Mouse (Mus musculus) cerebellum, postnatal 10 days (tissue): Measurements from ENCODE around the gene Dgki.
A peak's percentile ranks its signal among the peaks of the same experiment; 100 is the strongest.

Experiments
- DNase-seq, 2 experiments: peaks; one replicate each; pipeline ENCODE4 v3.0.0; 2021; ENCODE audit warnings: mixed read lengths in 2 of 2

The Dgki gene

GRCm38 (mm10) chr6:37057536-37057935 lies 242.4 kb downstream of the Dgki start:
- no peak for DNase-seq

- DNase-seq, result no peak
These were observed 244.3 kb downstream of the Dgki start for GRCm38 (mm10) chr6:37055634-37056033.

GRCm38 (mm10) chr6:37055128-37055527 lies 244.9 kb downstream of the Dgki start:
- DNase-seq, result no peak

GRCm38 (mm10) chr6:37054435-37055020 lies 245.5 kb downstream of the Dgki start:
- peak; percentile 46 to 70 for DNase-seq

DNA sequence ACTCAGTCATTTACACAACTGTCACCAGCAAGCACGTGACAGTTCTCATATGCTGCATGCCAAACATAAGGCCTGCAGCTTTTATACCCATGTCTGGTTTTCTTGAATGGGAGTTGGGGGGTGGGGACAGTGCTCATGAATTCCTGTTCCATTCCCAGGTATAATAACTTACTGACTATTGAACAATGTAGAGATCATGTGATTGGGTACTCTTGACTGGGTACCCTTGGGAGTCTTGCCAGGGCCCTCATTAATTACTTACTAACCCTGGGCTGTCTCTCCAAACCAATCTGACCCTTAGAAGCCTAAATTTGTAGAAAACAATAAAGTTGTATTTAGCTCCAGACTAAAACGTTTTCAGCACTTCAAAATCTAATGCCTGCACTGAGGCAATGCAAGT lies 246.6 kb downstream of the Dgki start:
- DNase-seq, result no peak

DNA sequence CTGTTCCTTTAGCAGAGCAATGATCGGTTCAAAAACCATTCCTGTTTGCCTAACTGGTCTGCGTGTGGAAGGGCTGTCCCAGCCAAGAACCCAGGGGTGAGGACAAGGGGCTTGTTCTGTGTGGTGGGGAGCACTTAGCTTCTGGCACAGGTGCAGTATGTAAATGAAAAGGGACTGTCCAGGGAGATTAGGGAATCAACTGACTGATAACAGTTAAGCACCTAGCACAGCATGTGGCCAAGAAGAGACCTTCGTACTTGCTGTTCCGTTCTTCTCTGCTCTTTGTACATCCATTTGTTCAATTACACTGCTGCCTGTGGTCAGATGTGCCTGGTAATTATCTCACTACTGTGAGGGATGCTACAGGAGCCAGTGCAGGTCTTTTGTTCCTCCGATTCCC lies 248.3 kb downstream of the Dgki start:
- DNase-seq, result no peak

DNA sequence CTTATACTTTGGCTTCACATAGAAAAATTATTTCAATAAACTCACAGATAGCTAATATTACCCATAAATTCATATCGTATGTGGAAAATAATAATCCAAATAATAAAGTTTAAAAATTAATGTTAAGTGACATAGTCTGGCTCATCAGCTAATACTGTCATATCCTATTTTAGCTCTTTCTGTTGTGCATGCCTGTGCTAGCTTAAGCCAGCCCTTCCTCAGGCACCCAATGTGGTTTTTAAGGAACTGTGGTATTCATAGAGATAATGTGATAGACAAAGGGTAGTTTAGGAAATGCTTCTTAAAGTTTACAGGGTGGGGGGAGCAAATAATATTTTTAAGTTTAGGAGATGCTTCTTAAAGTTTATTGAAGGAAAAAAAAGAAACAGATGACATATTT lies 248.8 kb downstream of the Dgki start:
- no peak for DNase-seq

- no peak for DNase-seq
These were observed 252.3 kb downstream of the Dgki start for GRCm38 (mm10) chr6:37047611-37048129.

DNA sequence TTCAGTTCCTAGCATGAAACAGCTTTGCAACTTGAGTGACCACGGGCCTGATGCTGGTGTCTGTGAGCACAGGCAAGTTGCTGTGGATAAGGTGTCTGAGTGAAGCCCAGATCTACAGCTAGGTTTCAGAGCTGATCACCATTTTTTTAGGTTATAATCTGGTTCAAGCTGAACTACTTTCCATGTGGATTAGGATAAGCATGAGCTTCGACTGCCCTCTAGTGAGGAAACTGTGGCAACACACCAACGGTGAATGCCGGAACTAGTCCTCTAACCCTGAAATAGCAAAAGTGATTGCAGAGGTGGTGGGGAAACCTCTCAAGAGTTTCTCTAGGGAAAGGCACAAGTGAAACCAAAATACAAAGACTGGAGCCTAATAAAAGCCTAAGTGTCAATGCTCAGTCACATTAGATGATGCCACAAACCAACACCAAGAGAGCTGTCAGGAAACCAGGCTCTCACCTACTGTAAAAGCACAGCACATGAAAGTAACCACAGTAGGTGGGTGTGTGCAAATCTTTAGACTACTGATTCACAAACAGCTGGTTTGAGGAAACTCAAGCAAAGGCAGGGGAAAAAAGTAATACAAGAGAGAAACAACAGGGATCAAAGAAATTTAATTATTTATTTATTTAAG lies 253.7 kb downstream of the Dgki start:
- DNase-seq, result peak; percentile 78 to 84

- DNase-seq, result no peak
These were observed 255.2 kb downstream of the Dgki start for GRCm38 (mm10) chr6:37044796-37045195.

GRCm38 (mm10) chr6:37038444-37038843 lies 261.5 kb downstream of the Dgki start:
- peak; percentile 83 to 88 for DNase-seq

GRCm38 (mm10) chr6:37037115-37037908 lies 262.7 kb downstream of the Dgki start:
- DNase-seq, result peak; percentile 81 to 82

GRCm38 (mm10) chr6:37035681-37036080 lies 264.3 kb downstream of the Dgki start:
- no peak for DNase-seq

GRCm38 (mm10) chr6:37030986-37031385 lies 269.0 kb downstream of the Dgki start:
- no peak for DNase-seq

DNA sequence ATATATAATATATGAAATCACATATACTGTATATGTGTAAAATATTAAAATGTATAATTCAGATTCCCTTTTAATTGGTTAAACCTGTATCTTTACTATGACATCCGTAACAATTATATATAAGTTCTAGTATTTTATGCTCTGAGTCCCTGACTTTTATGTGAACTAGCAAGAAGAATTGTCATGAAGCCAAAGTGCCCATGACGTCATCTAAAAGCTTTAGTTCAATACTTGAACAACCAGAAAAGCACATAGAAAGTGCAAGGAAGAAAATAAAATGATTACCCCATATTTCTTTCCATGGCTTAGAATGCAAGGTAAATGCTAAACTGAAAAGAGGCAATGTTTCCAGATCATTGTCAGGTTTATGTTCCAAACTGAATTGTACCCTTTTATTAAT lies 269.6 kb downstream of the Dgki start:
- DNase-seq, result no peak

DNA sequence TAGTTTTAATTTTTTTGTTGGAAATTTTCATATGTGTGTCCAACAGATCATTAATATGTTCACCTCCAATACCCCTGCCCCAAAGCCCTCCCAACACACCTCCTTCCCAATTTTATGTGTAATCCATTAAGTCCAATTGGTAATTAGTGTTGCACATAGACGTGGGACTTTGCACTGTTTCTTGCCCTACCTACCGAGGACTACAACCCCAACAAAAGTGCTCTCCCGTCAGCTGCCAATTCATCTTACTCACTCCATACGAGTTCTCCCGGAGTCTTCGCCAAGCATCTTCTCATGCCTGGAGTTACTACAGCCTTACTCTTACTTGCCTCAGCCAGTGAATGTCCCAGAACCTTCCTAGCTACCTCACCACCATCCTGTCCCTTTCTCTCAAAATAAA lies 271.1 kb downstream of the Dgki start:
- DNase-seq, result no peak

- no peak for DNase-seq
These were observed 271.7 kb downstream of the Dgki start for GRCm38 (mm10) chr6:37028300-37028699.

GRCm38 (mm10) chr6:37026343-37027243 lies 273.4 kb downstream of the Dgki start:
- no peak for DNase-seq

- DNase-seq, result no peak
These were observed 283.9 kb downstream of the Dgki start for GRCm38 (mm10) chr6:37016046-37016445.

DNA sequence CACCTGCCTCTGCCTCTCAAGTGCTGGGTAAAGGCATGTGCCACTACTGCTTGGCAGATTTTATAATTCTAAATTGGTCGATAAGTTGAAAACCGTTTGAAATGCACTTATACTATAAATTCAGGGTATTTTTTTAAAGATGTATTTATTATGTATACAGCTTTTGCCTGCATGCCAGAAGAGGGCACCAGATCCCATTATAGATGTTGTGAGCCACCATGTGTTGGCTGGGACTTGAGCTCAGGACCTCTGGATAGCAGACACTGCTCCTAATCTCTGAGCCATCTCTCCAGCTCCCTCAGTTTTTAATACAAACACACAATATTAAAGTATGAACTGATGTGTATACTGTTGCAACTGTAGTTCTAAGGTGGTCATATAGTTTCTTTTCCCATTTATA lies 288.4 kb downstream of the Dgki start:
- DNase-seq, result no peak

DNA sequence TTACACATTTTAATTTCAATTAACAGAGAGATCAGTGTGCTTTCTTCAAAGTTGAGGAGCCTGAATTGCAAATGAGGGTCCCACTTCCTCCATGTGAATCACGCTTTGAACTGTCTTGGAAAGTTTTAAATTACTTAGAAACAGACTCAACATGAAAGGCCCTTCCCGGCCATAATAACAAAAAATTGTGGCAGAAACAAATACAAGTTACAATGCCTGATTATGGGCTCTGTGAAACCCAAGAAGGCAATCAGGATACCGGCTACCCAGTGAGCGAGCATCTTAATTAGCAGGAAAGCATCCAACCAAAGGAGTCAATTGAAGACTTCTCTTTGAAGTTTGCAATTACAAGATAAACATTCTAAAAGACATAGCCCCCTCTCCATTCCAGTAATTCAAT lies 292.4 kb downstream of the Dgki start:
- DNase-seq, result no peak

DNA sequence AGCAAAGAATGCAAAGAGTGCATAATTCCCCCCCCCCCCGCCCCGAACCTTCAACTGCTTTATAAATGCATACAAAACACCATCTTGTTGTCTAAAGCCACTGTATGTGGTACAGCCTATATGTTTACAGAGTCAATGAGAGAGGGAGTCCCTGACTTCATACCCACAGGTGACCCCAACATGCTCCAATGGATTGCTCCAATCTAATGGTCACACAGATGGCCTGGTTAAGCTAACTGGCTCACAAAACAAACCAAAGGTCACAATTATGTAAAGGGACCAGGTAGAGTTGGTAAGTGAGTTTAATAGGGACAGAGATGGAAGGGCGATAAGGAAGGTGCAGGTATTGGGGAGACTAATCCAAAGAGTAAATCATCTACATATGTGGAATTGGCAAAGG lies 295.1 kb downstream of the Dgki start:
- no peak for DNase-seq

DNA sequence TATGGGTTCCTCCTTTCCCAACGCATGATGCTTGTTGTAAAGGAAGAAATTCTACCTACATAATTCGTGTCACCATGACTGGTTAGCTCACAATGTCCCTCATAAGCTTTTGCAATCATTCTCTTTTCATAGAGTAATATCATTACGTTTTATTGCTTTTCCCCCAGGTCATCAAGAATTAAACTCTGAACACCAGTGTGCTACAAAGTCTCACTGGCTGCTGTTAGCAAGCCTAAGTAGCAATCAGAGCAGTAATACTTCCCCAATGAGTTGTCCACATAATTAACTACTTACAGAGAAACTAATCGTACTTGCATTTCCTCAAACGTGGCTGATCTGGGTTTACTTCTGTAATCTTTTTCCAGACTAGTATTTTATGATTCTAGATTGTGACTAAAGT lies 296.7 kb downstream of the Dgki start:
- DNase-seq, result no peak
